Mouse (Mus musculus): Measurements from ENCODE around the gene Nck2. TPM values are rescaled to one million over a fixed set of nuclear protein-coding genes. Genes with fewer than 3 reads are reported as not detected.
"Not testable (repeated sequence)": the region's sequence is repeated elsewhere in the genome, so short reads cannot be mapped to it uniquely, and the experiment has no call there.

Gene Nck2
- polyA plus RNA-seq, 1 experiment from 2014 or later, result 21.5 TPM

- H3K4me3 ChIP-seq (ENCODE audit: low read length), result no peak overlapping the region
- peak; percentile 76 for ATAC-seq
- no peaks in the 10 kb centered on the region for H3K36me3 ChIP-seq (ENCODE audit: control insufficient read depth, insufficient read depth, low read length)
- H3K9ac ChIP-seq (ENCODE audit: low read depth, low read length), result no peak overlapping the region
- H3K4me1 ChIP-seq (ENCODE audit: control insufficient read depth, insufficient read depth, low read length), result peaks cover 13% of the 10 kb centered on the region
- no peak overlapping the region for H3K4me2 ChIP-seq (ENCODE audit: low read depth, low read length)
- WGBS, result 63% methylated on average over 3 of the region's 3 CpGs
- H3K27me3 ChIP-seq (replicated peaks; ENCODE audit: control insufficient read depth, insufficient read depth, low read length), result no peaks in the 10 kb centered on the region
- peak overlapping the region; percentile 53; the same call in 1 of the 2 replicates for H3K27ac ChIP-seq (ENCODE audit: low read length)
- no peaks in the 10 kb centered on the region for H3K9me3 ChIP-seq (ENCODE audit: control insufficient read depth, low read length)
These were observed 77.1 kb downstream of the Nck2 start for GRCm38 (mm10) chr1:43521512-43521911.

GRCm38 (mm10) chr1:43521950-43522349 is 77.6 kb downstream of the Nck2 start:
- ATAC-seq, result peak; percentile 71
- whole genome bisulfite sequencing, result 74% methylated on average over 4 of the region's 4 CpGs
- H3K27ac ChIP-seq (ENCODE audit: low read length), result peak overlapping the region; percentile 26; the same call in 1 of the 2 replicates

DNA sequence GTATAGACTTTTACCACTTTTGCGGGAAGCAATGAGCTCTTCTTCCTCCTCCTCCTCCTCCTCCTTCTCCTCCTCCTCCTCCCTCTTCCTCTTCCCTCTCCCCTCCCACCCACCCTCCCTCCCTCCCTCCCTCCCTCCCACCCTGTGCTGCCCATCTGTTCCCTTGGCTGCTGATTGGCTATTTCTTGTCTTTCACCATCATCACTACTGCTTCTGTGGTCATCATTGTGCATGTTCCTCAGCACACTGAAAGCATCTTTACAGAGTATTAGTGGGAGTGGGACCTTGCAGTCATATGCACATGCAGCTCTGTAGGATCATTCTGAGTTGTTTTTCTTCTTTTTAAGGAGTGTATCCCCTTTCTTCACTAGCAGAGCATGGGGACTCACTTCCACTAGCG is 78.6 kb downstream of the Nck2 start:
- H3K27ac ChIP-seq (ENCODE audit: low read length), result no peak overlapping the region
- no peaks in the 10 kb centered on the region for H3K9me3 ChIP-seq (ENCODE audit: control insufficient read depth, low read length)
- 87% methylated on average over 2 of the region's 2 CpGs for WGBS
- H3K4me2 ChIP-seq (ENCODE audit: low read depth, low read length), result no peak overlapping the region
- peaks cover 13% of the 10 kb centered on the region for H3K4me1 ChIP-seq (ENCODE audit: control insufficient read depth, insufficient read depth, low read length)
- H3K36me3 ChIP-seq (ENCODE audit: control insufficient read depth, insufficient read depth, low read length), result no peaks in the 10 kb centered on the region
- H3K9ac ChIP-seq (ENCODE audit: low read depth, low read length), result no peak overlapping the region
- H3K27me3 ChIP-seq (replicated peaks; ENCODE audit: control insufficient read depth, insufficient read depth, low read length), result no peaks in the 10 kb centered on the region
- no peak for ATAC-seq
- no peak overlapping the region for H3K4me3 ChIP-seq (ENCODE audit: low read length)

More at GRCm38 (mm10) chr1:43521950-43522349, 77.6 kb downstream of the Nck2 start:
- peaks cover 13% of the 10 kb centered on the region for H3K4me1 ChIP-seq (ENCODE audit: control insufficient read depth, insufficient read depth, low read length)
- no peak overlapping the region for H3K9ac ChIP-seq (ENCODE audit: low read depth, low read length)
- no peaks in the 10 kb centered on the region for H3K36me3 ChIP-seq (ENCODE audit: control insufficient read depth, insufficient read depth, low read length)
- no peak overlapping the region for H3K4me2 ChIP-seq (ENCODE audit: low read depth, low read length)
- H3K4me3 ChIP-seq (ENCODE audit: low read length), result no peak overlapping the region
- H3K9me3 ChIP-seq (ENCODE audit: control insufficient read depth, low read length), result no peaks in the 10 kb centered on the region
- H3K27me3 ChIP-seq (replicated peaks; ENCODE audit: control insufficient read depth, insufficient read depth, low read length), result no peaks in the 10 kb centered on the region

GRCm38 (mm10) chr1:43524332-43524731 is 80.0 kb downstream of the Nck2 start:
- Histone ChIP-seq H3K27me3 (replicated peaks; ENCODE audit: control insufficient read depth, insufficient read depth, low read length) (no peaks in the 10 kb centered on the region), H3K36me3 (ENCODE audit: control insufficient read depth, insufficient read depth, low read length) (no peaks in the 10 kb centered on the region), H3K9me3 (ENCODE audit: control insufficient read depth, low read length) (no peaks in the 10 kb centered on the region), H3K27ac (ENCODE audit: low read length) (no peak overlapping the region), H3K9ac (ENCODE audit: low read depth, low read length) (no peak overlapping the region), H3K4me1 (ENCODE audit: control insufficient read depth, insufficient read depth, low read length) (peaks cover 13% of the 10 kb centered on the region), H3K4me3 (ENCODE audit: low read length) (no peak overlapping the region), H3K4me2 (ENCODE audit: low read depth, low read length) (no peak overlapping the region)
- WGBS, result 64% methylated on average over 3 of the region's 3 CpGs
- no peak for ATAC-seq

DNA sequence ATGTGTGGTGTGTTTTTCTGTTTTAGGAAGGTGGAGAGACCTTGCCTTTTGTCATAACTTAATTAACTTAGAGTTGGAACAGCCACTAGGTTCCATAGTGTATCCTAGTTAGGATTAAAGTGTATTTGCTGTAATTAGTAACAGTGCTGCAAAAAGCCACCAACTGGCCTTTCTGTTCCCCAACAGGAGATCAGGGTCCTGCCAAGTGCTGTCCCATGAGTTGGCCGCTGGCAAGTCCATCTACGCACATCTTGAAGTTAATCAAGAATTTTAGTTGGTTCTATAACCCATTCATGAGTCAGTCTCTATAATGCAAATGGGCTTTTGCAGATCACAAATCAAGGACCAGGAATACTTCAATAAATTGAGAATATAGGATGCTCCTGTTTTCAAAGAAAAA is 83.9 kb downstream of the Nck2 start:
- Histone ChIP-seq H3K27me3 (replicated peaks; ENCODE audit: control insufficient read depth, insufficient read depth, low read length) (no peaks in the 10 kb centered on the region), H3K9ac (ENCODE audit: low read depth, low read length) (no peak overlapping the region), H3K27ac (ENCODE audit: low read length) (no peak overlapping the region), H3K36me3 (ENCODE audit: control insufficient read depth, insufficient read depth, low read length) (no peaks in the 10 kb centered on the region), H3K4me3 (ENCODE audit: low read length) (no peak overlapping the region), H3K9me3 (ENCODE audit: control insufficient read depth, low read length) (no peaks in the 10 kb centered on the region), H3K4me2 (ENCODE audit: low read depth, low read length) (no peak overlapping the region), H3K4me1 (ENCODE audit: control insufficient read depth, insufficient read depth, low read length) (peaks cover 14% of the 10 kb centered on the region)
- WGBS, result 97% methylated on average over 2 of the region's 2 CpGs
- ATAC-seq, result no peak

DNA sequence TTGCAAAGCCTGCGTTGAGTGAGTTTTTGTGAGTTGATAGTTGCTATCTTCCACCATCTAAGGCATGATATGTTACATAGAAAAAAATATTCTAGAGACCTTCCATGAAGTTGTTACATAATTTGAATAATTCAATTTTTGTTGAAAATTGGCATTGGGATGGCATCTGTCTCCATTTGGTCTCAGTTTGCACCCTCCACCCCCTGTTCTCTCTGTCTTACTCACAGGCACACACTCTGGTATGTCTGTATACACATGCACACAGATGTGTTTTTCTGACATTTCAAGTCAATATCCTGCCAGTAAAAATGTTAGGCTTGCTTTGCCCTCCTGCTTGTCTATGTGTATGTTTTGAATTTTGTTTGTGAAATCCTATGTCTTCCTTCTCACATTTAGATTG is 84.7 kb downstream of the Nck2 start:
- H3K4me3 ChIP-seq (ENCODE audit: low read length), result no peak overlapping the region
- H3K9ac ChIP-seq (ENCODE audit: low read depth, low read length), result no peak overlapping the region
- ATAC-seq, result no peak
- 100% methylated on average over 1 of the region's 1 CpGs for WGBS
- H3K27ac ChIP-seq (ENCODE audit: low read length), result no peak overlapping the region
- no peaks in the 10 kb centered on the region for H3K36me3 ChIP-seq (ENCODE audit: control insufficient read depth, insufficient read depth, low read length)
- no peaks in the 10 kb centered on the region for H3K27me3 ChIP-seq (replicated peaks; ENCODE audit: control insufficient read depth, insufficient read depth, low read length)
- H3K4me2 ChIP-seq (ENCODE audit: low read depth, low read length), result no peak overlapping the region
- H3K4me1 ChIP-seq (ENCODE audit: control insufficient read depth, insufficient read depth, low read length), result peaks cover 14% of the 10 kb centered on the region
- H3K9me3 ChIP-seq (ENCODE audit: control insufficient read depth, low read length), result no peaks in the 10 kb centered on the region

DNA sequence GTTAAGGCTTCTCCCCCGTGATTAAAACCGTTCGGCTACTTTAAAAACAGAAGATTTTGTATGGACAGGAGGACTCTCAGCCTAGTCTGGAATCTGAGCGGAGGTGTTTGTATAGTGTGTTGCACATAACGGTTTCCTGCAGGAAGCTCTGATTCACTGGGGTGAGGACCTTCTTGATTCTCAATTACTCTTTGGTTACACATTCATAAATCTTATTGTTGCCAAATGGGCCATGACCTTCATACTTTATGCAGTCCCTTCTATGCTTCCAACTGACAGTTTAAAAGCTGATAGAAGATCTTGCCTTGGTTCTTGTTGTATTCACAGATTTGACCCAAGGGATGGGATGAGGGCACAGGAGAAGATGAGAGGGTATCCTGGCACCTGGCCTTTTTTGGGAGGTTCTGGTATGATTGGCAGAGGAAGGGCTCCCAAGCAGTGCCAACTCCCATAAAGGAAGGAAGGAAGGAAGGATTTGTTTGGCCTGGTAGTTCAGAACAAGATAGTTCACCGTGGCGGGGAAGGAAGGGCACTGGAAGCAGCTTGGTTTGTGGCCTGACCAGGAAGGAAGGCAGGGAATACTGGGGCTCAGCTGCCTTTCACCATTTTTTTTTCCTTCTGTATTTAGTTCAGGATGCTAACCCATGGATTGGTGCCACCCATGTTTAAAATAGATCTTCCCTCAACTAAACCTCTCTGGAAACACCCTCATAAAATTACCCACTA is 86.1 kb downstream of the Nck2 start:
- Histone ChIP-seq H3K4me1 (ENCODE audit: control insufficient read depth, insufficient read depth, low read length) (peaks cover 14% of the 10 kb centered on the region), H3K4me2 (ENCODE audit: low read depth, low read length) (no peak overlapping the region), H3K27me3 (replicated peaks; ENCODE audit: control insufficient read depth, insufficient read depth, low read length) (no peaks in the 10 kb centered on the region), H3K9me3 (ENCODE audit: control insufficient read depth, low read length) (no peaks in the 10 kb centered on the region), H3K36me3 (ENCODE audit: control insufficient read depth, insufficient read depth, low read length) (no peaks in the 10 kb centered on the region), H3K9ac (ENCODE audit: low read depth, low read length) (no peak overlapping the region), H3K4me3 (ENCODE audit: low read length) (no peak overlapping the region), H3K27ac (ENCODE audit: low read length) (peak overlapping the region; percentile 17; the same call in 1 of the 2 replicates)
- 68% methylated on average over 7 of the region's 7 CpGs for WGBS
- ATAC-seq, result no peak

- no peak overlapping the region for H3K4me2 ChIP-seq (ENCODE audit: low read depth, low read length)
- H3K4me3 ChIP-seq (ENCODE audit: low read length), result no peak overlapping the region
- 79% methylated on average over 7 of the region's 7 CpGs for WGBS
- H3K27ac ChIP-seq (ENCODE audit: low read length), result no peak overlapping the region
- peaks cover 14% of the 10 kb centered on the region for H3K4me1 ChIP-seq (ENCODE audit: control insufficient read depth, insufficient read depth, low read length)
- H3K36me3 ChIP-seq (ENCODE audit: control insufficient read depth, insufficient read depth, low read length), result no peaks in the 10 kb centered on the region
- no peak overlapping the region for H3K9ac ChIP-seq (ENCODE audit: low read depth, low read length)
- H3K9me3 ChIP-seq (ENCODE audit: control insufficient read depth, low read length), result no peaks in the 10 kb centered on the region
- H3K27me3 ChIP-seq (replicated peaks; ENCODE audit: control insufficient read depth, insufficient read depth, low read length), result no peaks in the 10 kb centered on the region
- ATAC-seq, result no peak
These were observed 86.9 kb downstream of the Nck2 start for GRCm38 (mm10) chr1:43531307-43531706.

GRCm38 (mm10) chr1:43532279-43532678 is 87.9 kb downstream of the Nck2 start:
- Histone ChIP-seq H3K9ac (ENCODE audit: low read depth, low read length) (no peak overlapping the region), H3K4me2 (ENCODE audit: low read depth, low read length) (no peak overlapping the region), H3K27me3 (replicated peaks; ENCODE audit: control insufficient read depth, insufficient read depth, low read length) (no peaks in the 10 kb centered on the region), H3K4me1 (ENCODE audit: control insufficient read depth, insufficient read depth, low read length) (peaks cover 14% of the 10 kb centered on the region), H3K9me3 (ENCODE audit: control insufficient read depth, low read length) (no peaks in the 10 kb centered on the region), H3K27ac (ENCODE audit: low read length) (no peak overlapping the region), H3K36me3 (ENCODE audit: control insufficient read depth, insufficient read depth, low read length) (no peaks in the 10 kb centered on the region), H3K4me3 (ENCODE audit: low read length) (no peak overlapping the region)
- WGBS, result 59% methylated on average over 4 of the region's 4 CpGs
- ATAC-seq, result no peak

DNA sequence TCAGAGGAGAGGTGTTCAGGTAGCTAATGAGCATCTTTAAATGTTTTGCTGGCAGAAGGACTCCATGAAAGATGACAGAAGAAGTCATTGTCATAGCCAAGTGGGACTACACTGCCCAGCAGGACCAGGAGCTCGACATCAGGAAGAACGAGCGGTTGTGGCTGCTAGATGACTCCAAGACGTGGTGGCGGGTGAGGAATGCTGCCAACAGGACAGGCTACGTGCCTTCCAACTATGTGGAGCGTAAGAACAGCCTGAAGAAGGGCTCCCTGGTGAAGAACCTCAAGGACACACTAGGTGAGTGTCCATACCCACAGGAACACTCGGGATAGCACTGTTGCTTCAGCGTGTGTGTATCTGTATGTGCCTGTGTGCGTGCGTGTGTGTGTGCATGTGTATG is 89.1 kb downstream of the Nck2 start:
- H3K36me3 ChIP-seq (ENCODE audit: control insufficient read depth, insufficient read depth, low read length); H3K9ac ChIP-seq (ENCODE audit: low read depth, low read length); H3K4me3 ChIP-seq (ENCODE audit: low read length); H3K27me3 ChIP-seq (replicated peaks; ENCODE audit: control insufficient read depth, insufficient read depth, low read length); ATAC-seq; H3K27ac ChIP-seq (ENCODE audit: low read length); H3K9me3 ChIP-seq (ENCODE audit: control insufficient read depth, low read length); H3K4me2 ChIP-seq (ENCODE audit: low read depth, low read length): not testable (repeated sequence)
- peaks cover 14% of the 10 kb centered on the region for H3K4me1 ChIP-seq (ENCODE audit: control insufficient read depth, insufficient read depth, low read length)
- 91% methylated on average over 11 of the region's 11 CpGs for WGBS
